Mouse (Mus musculus): Measurements from ENCODE around the gene Gstm1. TPM values are rescaled to one million over a fixed set of nuclear protein-coding genes. Genes with fewer than 3 reads are reported as not detected.
"Not testable (repeated sequence)": the region's sequence is repeated elsewhere in the genome, so short reads cannot be mapped to it uniquely, and the experiment has no call there.

The Gstm1 gene
- total RNA-seq, 2 experiments from 2014 or later: 311 to 336 TPM

DNA sequence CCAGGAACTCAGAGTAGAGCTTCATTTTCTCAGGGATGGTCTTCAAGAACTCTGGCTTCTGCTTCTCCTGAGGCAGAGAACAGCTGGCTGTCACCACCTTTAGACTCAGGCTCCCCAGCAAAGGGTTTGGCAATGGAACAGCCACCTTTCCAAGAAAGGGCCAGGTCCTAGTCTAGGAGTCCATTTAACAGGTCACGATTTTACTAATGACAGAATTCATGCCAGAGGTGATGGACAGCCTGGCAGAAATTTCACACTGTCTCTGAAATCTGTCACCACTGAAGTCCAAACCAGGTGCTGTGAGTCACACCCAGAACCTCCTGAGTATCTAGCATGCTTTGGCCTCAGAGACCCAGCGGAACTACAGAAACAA, 2.8 kb downstream of the Gstm1 start:
- DNase-seq: no peak

DNA sequence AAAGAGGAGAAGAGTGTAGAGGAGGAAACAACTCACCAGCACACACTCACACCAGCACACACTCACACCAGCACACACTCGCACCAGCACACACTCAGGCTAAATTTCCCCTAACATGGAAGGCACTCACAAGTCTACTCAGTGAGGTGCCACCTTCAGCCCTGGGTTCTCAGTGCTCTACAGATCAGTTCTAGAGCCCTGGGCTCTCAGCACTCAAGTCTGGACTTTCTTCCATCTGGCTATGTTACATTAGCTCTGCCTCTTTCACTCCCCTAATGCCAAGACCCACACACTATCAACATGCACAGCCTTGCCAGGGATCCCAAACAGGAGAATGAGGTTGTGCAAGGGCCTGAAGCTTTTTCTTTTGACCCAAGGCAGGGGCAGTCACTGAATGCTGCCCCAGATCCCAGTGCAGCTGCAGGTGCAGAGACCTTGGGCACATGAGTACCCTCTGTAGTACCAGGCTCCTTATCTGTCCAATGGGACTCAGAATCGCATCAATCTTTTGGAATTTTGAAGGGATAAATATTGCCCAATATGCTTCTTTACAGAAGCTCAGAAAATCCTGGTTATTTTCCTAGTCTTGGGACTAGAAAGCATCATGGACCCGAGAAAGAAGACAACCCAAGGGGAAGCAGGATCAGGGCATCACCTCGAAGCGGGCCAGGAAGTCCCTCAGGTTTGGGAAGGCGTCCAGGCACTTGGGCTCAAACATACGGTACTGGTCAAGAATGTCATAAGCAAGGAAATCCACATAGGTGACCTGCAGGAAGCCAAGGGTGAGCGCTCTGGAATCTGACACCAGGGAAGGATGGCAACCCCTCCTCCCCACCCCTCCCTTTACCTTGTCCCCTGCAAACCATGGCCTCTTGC, 3.4 kb downstream of the Gstm1 start:
- DNase-seq: no peak

- peak; percentile 59 to 61 for DNase-seq
Measured at GRCm38 (mm10) chr3:108013331-108013871, 4.4 kb downstream of the Gstm1 start.

GRCm38 (mm10) chr3:108011558-108011957, 6.2 kb downstream of the Gstm1 start:
- no peak for DNase-seq

- peak in 1 of 2 experiments; percentile 43 for DNase-seq
Measured at GRCm38 (mm10) chr3:108010286-108010685, 7.5 kb downstream of the Gstm1 start.

- DNase-seq: no peak
Measured at GRCm38 (mm10) chr3:108002021-108002420, 15.8 kb downstream of the Gstm1 start.

GRCm38 (mm10) chr3:107999491-107999890, 18.3 kb downstream of the Gstm1 start:
- DNase-seq: no peak

- DNase-seq: no peak
Measured at GRCm38 (mm10) chr3:107998591-107998990, 19.2 kb downstream of the Gstm1 start.

DNA sequence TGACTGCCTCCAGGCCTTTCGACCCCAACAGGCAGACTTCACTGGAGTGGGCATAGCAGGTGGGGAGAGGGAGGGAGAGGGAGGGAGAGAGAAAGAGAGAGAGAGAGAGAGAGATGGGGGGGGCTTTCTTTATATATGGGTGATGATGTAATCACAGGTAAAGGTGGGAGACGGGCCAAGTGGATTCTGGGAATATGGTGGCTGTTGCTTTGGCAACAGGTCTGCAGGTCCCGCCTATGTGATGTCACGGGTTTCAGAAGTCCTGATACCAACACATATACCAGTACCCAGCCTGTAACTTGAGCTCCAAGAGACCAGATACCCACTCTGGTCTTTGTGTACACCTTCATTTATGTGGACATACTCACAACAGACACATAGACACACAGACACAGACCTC, 21.2 kb downstream of the Gstm1 start:
- no peak for DNase-seq

DNA sequence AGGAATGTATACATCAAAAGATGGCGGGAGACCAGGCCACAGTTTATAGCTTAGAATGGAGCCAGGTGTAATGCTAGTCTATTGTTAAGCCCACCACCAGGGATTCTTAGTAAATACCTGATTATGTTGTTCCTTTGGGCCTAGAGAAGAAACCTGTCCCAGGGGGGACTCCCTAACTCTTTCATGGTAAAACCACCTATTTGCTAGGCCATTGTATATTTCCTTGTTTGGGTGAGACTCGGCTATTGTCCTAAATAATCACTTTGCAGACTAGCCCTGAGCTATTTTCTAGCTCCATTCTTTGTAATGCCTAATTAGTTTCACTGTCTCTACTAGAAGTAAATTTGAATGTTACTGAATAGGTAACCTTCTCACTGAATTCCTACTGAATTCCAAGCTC, 21.8 kb downstream of the Gstm1 start:
- not testable (repeated sequence) for DNase-seq

DNA sequence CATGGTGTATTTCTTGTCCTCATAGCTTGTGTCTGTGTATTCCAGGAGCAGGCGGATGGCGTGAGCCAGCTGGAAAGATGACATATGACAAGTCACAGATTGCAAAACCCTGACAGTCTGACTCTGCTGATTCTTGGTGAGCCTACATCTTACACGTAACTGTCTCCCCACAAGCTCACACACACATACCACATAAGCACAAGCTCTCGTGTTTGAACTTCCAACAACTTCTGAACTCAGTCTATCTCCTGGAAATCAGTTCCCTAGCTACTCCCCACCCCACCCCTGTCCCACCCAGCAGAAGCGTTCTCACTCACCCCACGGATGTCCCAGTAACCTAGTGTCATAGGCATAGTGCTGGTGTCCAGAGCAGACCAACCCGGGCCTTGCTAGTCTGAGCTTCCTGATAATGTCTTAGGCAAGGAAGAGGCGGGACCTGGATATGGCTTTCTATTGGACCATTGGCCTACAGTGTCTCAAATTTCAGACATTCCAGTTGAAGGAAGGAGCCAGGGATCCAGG, 31.7 kb downstream of the Gstm1 start, which contains the start of gene Gstm2:
Gene Gstm2 (minus strand): TSS at position 413 of the 522 bp plus-strand sequence.
- DNase-seq: peak; percentile 27 to 33

DNA sequence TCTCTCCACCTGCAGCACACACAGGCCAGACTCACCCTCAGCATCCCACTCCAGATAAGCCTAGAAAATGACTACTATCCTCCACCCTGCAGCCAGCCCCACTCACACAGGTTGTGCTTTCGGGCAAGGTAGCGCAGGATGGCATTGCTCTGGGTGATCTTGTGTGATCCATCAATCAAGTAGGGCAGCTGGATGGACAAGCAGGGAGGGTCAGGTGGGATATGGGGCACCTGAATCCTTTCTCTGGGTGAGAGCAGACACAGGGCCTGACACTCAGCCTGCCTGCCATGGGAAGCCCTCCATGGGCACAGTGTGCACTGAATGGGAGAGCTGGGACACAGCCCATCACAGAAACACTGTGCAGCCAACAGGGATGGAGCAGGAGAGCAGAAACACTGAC, 32.6 kb downstream of the Gstm1 start:
- DNase-seq: not testable (repeated sequence)

GRCm38 (mm10) chr3:107984471-107984870, 33.3 kb downstream of the Gstm1 start:
- no peak for DNase-seq

GRCm38 (mm10) chr3:107983771-107984170, 34.0 kb downstream of the Gstm1 start:
- no peak for DNase-seq

DNA sequence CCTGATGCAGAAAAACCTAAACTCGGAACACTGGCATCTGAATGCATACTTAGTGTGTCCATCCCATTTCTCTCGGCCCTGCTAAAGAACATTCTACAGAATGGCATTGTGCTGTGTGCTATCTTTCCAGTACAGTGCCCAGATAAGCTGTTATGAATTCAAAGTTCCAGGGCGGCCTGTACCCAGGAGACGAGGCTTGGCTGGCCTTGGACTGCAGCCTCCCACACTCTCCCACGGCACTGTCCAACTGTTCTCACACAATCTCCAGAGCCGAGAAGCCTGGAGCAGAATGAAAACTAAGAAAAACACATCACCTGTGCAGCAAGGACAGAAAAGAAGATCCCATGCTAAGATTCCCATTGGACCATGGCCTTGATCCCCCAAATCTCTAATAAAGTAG, 35.0 kb downstream of the Gstm1 start:
- no peak for DNase-seq

- no peak for DNase-seq
Measured at GRCm38 (mm10) chr3:107981261-107981660, 36.5 kb downstream of the Gstm1 start.

DNA sequence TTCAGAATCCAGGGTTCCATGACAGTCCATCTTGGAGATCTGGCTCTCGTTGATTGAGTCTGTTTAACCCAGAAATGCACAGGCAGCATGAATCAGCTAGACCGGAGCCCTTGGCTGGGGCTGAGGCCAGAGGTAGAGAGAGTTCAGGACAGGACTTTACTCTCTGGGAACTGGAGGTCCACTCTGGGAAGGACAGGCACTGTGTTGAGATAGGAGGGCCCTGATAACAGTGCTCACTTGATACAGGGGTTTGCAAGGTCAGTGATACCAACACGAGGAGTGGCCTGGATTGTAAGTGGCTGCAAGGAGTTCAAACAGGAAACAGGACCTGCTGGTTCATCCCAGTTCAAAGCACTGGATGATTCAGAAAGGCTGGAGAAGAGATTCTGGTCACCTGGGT, 40.1 kb downstream of the Gstm1 start:
- DNase-seq: no peak

DNA sequence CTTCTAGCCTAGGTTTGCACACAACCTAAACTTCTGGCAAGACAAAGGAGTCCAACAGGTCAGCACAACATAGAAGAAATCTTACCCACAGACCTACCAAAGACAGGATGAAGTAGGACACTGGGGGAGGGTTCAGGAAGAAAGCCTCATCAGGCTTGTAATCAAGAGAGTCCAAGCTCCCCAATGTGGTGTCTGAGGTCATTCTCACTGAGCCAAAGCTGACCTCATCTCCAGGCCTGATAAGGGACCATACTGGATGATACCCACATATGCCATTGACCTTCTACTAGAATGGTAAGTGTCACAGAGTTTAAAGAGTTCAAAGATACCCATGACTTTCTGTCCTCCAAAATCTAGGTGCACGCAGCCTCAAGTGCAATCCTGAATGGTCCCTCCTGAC, 43.5 kb downstream of the Gstm1 start:
- no peak for DNase-seq

- no peak for DNase-seq
Measured at GRCm38 (mm10) chr3:107972070-107972469, 45.7 kb downstream of the Gstm1 start.

DNA sequence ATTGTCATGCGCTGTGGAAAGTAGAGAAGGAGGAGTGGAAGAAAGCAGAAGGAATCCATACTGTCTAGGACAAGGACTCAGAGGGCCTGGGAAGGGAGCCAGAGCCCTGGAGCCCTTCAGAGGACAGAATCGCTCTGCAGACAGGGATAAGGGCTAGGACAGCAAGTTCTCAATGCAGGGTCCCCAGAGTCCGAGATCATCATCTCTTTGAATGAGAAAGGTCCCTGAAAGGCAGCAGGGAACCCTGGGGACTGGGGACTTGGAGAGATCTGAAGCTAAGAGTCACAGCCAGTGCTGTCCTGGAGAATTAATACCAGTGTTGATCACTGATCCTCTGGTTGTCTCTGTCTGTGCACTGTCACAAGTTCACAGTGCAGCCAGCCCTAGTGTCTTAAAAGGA, 46.7 kb downstream of the Gstm1 start:
- DNase-seq: not testable (repeated sequence)

DNA sequence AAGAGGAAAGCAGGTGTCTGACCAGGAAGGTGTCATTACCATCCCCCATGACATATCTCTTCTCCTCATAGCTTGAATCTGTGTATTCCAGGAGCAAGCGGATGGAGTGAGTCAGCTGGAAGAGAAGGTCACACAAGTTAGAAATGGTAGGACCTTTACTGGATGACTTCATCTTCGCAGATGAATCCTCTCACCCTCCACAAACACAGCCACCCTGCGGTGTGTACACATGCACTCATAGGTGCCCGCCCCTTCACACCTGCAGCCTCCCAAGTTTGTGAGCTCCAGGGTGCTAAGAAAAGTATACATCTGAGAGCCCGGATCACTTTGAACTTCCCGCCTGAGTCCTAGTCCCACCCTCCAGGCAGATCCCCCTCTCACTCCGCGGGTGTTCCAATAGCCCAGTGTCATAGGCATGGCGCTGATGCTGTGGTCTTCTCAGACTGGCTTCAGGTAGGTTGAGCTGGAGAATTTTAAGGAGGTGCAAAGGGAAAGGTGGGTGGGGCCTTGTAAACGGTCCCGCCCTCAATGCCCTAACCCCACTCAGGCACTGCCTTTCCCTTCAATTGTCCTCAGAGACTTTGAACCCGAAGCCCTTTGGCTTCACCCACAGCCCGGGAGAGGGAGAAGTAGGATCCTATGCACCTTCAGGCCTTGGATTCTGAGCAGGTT, 48.9 kb downstream of the Gstm1 start, which contains the start of gene Gstm3:
Gene Gstm3 (minus strand): TSS at position 560 of the 672 bp plus-strand sequence.
- no peak for DNase-seq

GRCm38 (mm10) chr3:107966631-107967030, 51.1 kb downstream of the Gstm1 start:
- DNase-seq: no peak

DNA sequence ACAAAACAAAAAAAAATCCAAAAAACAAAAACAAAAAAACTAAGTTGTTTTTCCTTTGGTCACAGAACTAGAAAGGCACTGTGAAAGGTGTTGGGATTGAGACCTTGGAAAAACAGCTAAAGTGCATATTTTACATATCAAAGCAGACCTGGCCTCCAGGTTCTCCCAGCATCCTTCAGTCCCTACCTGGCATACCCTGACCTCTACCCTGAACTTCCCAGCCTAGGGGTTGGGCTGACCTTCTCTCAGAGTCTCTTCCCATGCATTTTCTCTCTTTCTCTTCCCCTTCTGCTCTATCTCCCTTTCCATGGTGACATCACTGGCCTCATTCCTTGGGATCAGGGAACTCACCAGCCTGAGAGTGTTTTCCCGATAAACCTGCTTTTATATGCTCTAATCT, 52.2 kb downstream of the Gstm1 start:
- no peak for DNase-seq
